Mouse (Mus musculus) liver, embryonic 16.5 days (tissue): Measurements from ENCODE around the gene Tfdp1. TPM values are rescaled to one million over a fixed set of nuclear protein-coding genes. Genes with fewer than 3 reads are reported as not detected.

Experiments used
- ATAC-seq: fragments of 200-750 bp; cut with Nextera tagmentation; 2 replicates; pipeline ENCODE4 v1.8.0; 2017; ENCODE audit warnings: low read depth, mild to moderate bottlenecking, moderate number of reproducible peaks, moderate library complexity
- H3K27ac ChIP-seq: fragments of 300-500 bp; sonication (generic); 2 replicates; pipeline ENCODE4 v1.5.1; 2014; ENCODE audit warnings: mild to moderate bottlenecking, low read length
- H3K27me3 ChIP-seq: fragments of 300-500 bp; sonication (generic); 2 replicates; pipeline ENCODE4 v1.6.1; 2014; ENCODE audit warnings: low read depth, low read length, mixed read lengths; ENCODE audit not compliant: control insufficient read depth, insufficient read depth
- H3K36me3 ChIP-seq: fragments of 300-500 bp; sonication (generic); 2 replicates; pipeline ENCODE4 v1.6.1; 2014; ENCODE audit warnings: mild to moderate bottlenecking; ENCODE audit not compliant: control insufficient read depth, insufficient read depth
- H3K4me1 ChIP-seq: fragments of 300-500 bp; sonication (generic); 2 replicates; pipeline ENCODE4 v1.6.1; 2014; ENCODE audit warnings: low read depth, low read length, mixed read lengths; ENCODE audit not compliant: control insufficient read depth
- H3K4me2 ChIP-seq: fragments of 300-500 bp; sonication (generic); 2 replicates; pipeline ENCODE4 v1.6.1; 2014; ENCODE audit warnings: low read depth, low read length, mixed read lengths
- H3K4me3 ChIP-seq: fragments of 300-500 bp; sonication (generic); 2 replicates; pipeline ENCODE4 v1.5.1; 2014; ENCODE audit warnings: low read depth, mild to moderate bottlenecking, low read length
- H3K9ac ChIP-seq: fragments of 300-500 bp; sonication (generic); 2 replicates; pipeline ENCODE4 v1.6.1; 2014; ENCODE audit warnings: low read depth, low read length
- H3K9me3 ChIP-seq: fragments of 300-500 bp; sonication (generic); replicated peaks from 2 replicates; pipeline ENCODE4 v1.6.1; 2016; ENCODE audit warnings: low read length; ENCODE audit not compliant: control insufficient read depth
- WGBS: fragments of 180-500 bp; shearing (Covaris S2); extraction: QIAGEN DNeasy Blood & Tissue Kit; methylation state at CpG from one replicate; pipeline ENCODE4 v1.1.7; 2014; ENCODE audit not compliant: insufficient replicate concordance; 5-methylcytosine and 5-hydroxymethylcytosine counted together
- polyA plus RNA-seq: library from polyadenylated mRNA; unstranded; fragments of >200 nt; fragmentation: Nextera tagmentation; extraction: Ambion mirVana; gene quantifications from 2 replicates; pipeline ENCODE4 v1.2.1, GENCODE M21; 2015

The Tfdp1 gene
- polyA plus RNA-seq, 1 experiment from 2014 or later = 65.6 TPM

DNA sequence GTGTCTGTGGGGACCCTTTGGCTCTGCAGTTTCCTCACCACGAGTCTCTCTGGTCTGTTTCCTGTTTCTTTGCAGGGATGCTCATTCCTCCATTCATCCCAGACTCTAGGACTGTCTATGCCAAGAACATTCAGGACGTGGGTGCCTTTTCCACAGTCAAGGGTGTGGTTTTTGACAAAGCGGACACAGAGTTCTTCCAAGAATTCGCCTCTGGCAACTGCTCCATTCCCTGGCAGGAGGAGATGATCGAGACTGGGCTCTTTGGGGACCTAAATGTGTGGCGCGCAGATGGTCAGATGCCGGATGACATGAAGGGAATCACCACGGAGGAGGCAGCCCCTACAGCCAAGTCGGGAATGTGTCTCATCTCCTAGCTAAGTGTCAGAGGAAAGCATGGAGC is 77.3 kb downstream of the Tfdp1 start:
- no peak for ATAC-seq
- Histone ChIP-seq H3K36me3 (no peaks in the 10 kb centered on the region), H3K4me1 (no peaks in the 10 kb centered on the region), H3K4me2 (no peak overlapping the region), H3K9ac (no peak overlapping the region), H3K27ac (no peak overlapping the region), H3K27me3 (no peaks in the 10 kb centered on the region; the same call in 1 of the 2 replicates), H3K4me3 (no peak overlapping the region), H3K9me3 (no peaks in the 10 kb centered on the region)
- WGBS = 50% methylated on average over 10 of the region's 10 CpGs

DNA sequence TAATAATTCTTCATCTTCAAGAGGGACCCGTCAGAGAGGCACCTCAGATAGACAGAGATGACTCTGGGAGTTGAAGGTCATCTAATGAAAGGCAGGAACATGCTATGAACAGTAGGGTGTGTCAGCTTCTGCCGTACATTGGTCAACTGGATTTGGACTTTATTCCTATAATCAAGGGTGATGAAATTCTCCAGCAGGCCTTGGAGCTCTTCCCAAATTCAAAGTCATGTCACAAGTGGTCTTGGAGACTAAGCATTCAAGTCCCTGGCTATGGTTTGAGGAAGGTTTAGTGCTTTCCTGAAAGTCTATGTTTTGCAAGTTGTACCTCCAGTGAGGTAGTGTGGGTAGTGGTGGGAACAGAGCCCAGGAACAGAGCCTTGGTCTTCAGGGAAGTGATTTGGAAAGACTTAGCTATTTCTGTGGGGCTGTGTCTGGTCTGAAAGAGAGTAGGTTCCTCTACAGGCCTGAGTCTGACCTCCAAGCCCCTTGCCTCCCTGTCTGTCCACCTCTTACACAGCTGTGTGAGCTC is 80.6 kb downstream of the Tfdp1 start:
- Histone ChIP-seq H3K4me1 (no peaks in the 10 kb centered on the region), H3K9ac (no peak overlapping the region), H3K27ac (no peak overlapping the region), H3K27me3 (no peaks in the 10 kb centered on the region), H3K9me3 (no peaks in the 10 kb centered on the region), H3K4me2 (no peak overlapping the region), H3K4me3 (no peak overlapping the region), H3K36me3 (no peaks in the 10 kb centered on the region)
- no peak for ATAC-seq
- WGBS = 44% methylated on average over 2 of the region's 2 CpGs

GRCm38 (mm10) chr8:13420970-13421369 is 82.4 kb downstream of the Tfdp1 start:
- H3K9ac ChIP-seq = no peak overlapping the region
- H3K36me3 ChIP-seq = no peaks in the 10 kb centered on the region
- ATAC-seq = no peak
- H3K4me3 ChIP-seq = no peak overlapping the region
- 74% methylated on average over 6 of the region's 6 CpGs for WGBS
- H3K4me1 ChIP-seq = no peaks in the 10 kb centered on the region
- no peaks in the 10 kb centered on the region for H3K27me3 ChIP-seq
- H3K27ac ChIP-seq = no peak overlapping the region
- no peaks in the 10 kb centered on the region for H3K9me3 ChIP-seq
- H3K4me2 ChIP-seq = no peak overlapping the region

GRCm38 (mm10) chr8:13427351-13427750 is 88.8 kb downstream of the Tfdp1 start:
- Histone ChIP-seq H3K36me3 (no peaks in the 10 kb centered on the region), H3K27me3 (no peaks in the 10 kb centered on the region), H3K4me2 (no peak overlapping the region), H3K4me3 (no peak overlapping the region), H3K9me3 (no peaks in the 10 kb centered on the region), H3K4me1 (no peaks in the 10 kb centered on the region), H3K9ac (no peak overlapping the region), H3K27ac (no peak overlapping the region)
- ATAC-seq = no peak
- WGBS = 18% methylated on average over 6 of the region's 6 CpGs

Other genes starting within 250 kb of the Tfdp1 start
- gene Pcid2, start 233.3 kb upstream of the Tfdp1 start, polyA plus RNA-seq = 13.1 and 14.3 TPM in 2 replicates
- gene Cul4a, start 233.1 kb upstream of the Tfdp1 start, polyA plus RNA-seq = 72.1 and 76.1 TPM in 2 replicates
- 181 and 197 TPM in 2 replicates for gene Lamp1, start 179.6 kb upstream of the Tfdp1 start, polyA plus RNA-seq
- 6.8 and 8.8 TPM in 2 replicates for gene Grtp1, start 138.1 kb upstream of the Tfdp1 start, polyA plus RNA-seq
- gene Adprhl1, start 84.6 kb upstream of the Tfdp1 start, polyA plus RNA-seq = 0.34 and 0.77 TPM in 2 replicates
- 6.9 and 7.1 TPM in 2 replicates for gene Dcun1d2, start 50.6 kb upstream of the Tfdp1 start, polyA plus RNA-seq
- 5.0 and 6.0 TPM in 2 replicates for gene Tmco3, start 50.6 kb upstream of the Tfdp1 start, polyA plus RNA-seq
- gene Atp4b, start 58.1 kb downstream of the Tfdp1 start, polyA plus RNA-seq = 0.19 TPM in 1 of 2 replicates, not detected in the other
- not detected in 2 replicates for gene Grk1, start 66.3 kb downstream of the Tfdp1 start, polyA plus RNA-seq
- gene Tmem255b, start 96.4 kb downstream of the Tfdp1 start, polyA plus RNA-seq = 0.12 TPM in 1 of 2 replicates, not detected in the other
- 5.5 and 8.3 TPM in 2 replicates for gene Gas6, start 155.7 kb downstream of the Tfdp1 start, polyA plus RNA-seq
- not detected in 2 replicates for gene 1700029H14Rik, start 223.7 kb downstream of the Tfdp1 start, polyA plus RNA-seq